Mouse (Mus musculus): ENCODE measurements around the gene Gamt. TPM values are rescaled to one million over a fixed set of nuclear protein-coding genes. Genes with fewer than 3 reads are reported as not detected.

Gamt gene
- polyA plus RNA-seq, 1 experiment from 2014 or later = 38.3 TPM

GRCm38 (mm10) chr10:80262169-80262568, 1.4 kb upstream of the Gamt start:
- WGBS = 76% methylated on average over 12 of the region's 12 CpGs
- H3K4me3 ChIP-seq = peak overlapping the region; percentile 61
- H3K4me1 ChIP-seq (replicated peaks) = peaks cover 63% of the 10 kb centered on the region
- peak overlapping the region; percentile 91 for H3K27ac ChIP-seq
- no peaks in the 10 kb centered on the region for H3K27me3 ChIP-seq (ENCODE audit: insufficient read depth, poor library complexity, severe bottlenecking)
- no peaks in the 10 kb centered on the region for H3K9me3 ChIP-seq
- no peak for DNase-seq (ENCODE audit: low spot score)
- H3K36me3 ChIP-seq = peaks cover 23% of the 10 kb centered on the region

- H3K4me1 ChIP-seq (replicated peaks) = peaks cover 63% of the 10 kb centered on the region
- H3K27me3 ChIP-seq (ENCODE audit: insufficient read depth, poor library complexity, severe bottlenecking) = no peaks in the 10 kb centered on the region
- DNase-seq (ENCODE audit: low spot score) = peak; percentile 93
- peak overlapping the region; percentile 61 for H3K4me3 ChIP-seq
- H3K27ac ChIP-seq = peak overlapping the region; percentile 91
- H3K36me3 ChIP-seq = peaks cover 24% of the 10 kb centered on the region
- 2% methylated on average over 14 of the region's 14 CpGs for WGBS
- H3K9me3 ChIP-seq = no peaks in the 10 kb centered on the region
Measured at GRCm38 (mm10) chr10:80261585-80261968, 765 bp upstream of the Gamt start.

- no peaks in the 10 kb centered on the region for H3K9me3 ChIP-seq
- 7% methylated on average over 19 of the region's 19 CpGs for WGBS
- H3K4me3 ChIP-seq = peak overlapping the region; percentile 61
- peak; percentile 78 for DNase-seq (ENCODE audit: low spot score)
- H3K27ac ChIP-seq = peak overlapping the region; percentile 91
- H3K36me3 ChIP-seq = peaks cover 40% of the 10 kb centered on the region
- peaks cover 61% of the 10 kb centered on the region for H3K4me1 ChIP-seq (replicated peaks)
- H3K27me3 ChIP-seq (ENCODE audit: insufficient read depth, poor library complexity, severe bottlenecking) = no peaks in the 10 kb centered on the region
Measured at GRCm38 (mm10) chr10:80259861-80260641, 761 bp downstream of the Gamt start.

- 73% methylated on average over 6 of the region's 6 CpGs for WGBS
Measured at GRCm38 (mm10) chr10:80259463-80259805, 1.4 kb downstream of the Gamt start.

GRCm38 (mm10) chr10:80258752-80259462, 1.9 kb downstream of the Gamt start:
- Histone ChIP-seq H3K36me3 (peaks cover 51% of the 10 kb centered on the region), H3K4me1 (replicated peaks) (peaks cover 61% of the 10 kb centered on the region), H3K27ac (peak overlapping the region; percentile 91), H3K9me3 (no peaks in the 10 kb centered on the region), H3K27me3 (ENCODE audit: insufficient read depth, poor library complexity, severe bottlenecking) (no peaks in the 10 kb centered on the region), H3K4me3 (peak overlapping the region; percentile 61; the same call in 1 of the 2 replicates)
- DNase-seq (ENCODE audit: low spot score) = no peak
- 89% methylated on average over 14 of the region's 14 CpGs for WGBS

More at GRCm38 (mm10) chr10:80259463-80259805, 1.4 kb downstream of the Gamt start:
- peaks cover 61% of the 10 kb centered on the region for H3K4me1 ChIP-seq (replicated peaks)
- peaks cover 46% of the 10 kb centered on the region for H3K36me3 ChIP-seq
- no peaks in the 10 kb centered on the region for H3K9me3 ChIP-seq
- H3K27me3 ChIP-seq (ENCODE audit: insufficient read depth, poor library complexity, severe bottlenecking) = no peaks in the 10 kb centered on the region
- no peak for DNase-seq (ENCODE audit: low spot score)
- H3K4me3 ChIP-seq = peak overlapping the region; percentile 61
- peak overlapping the region; percentile 91 for H3K27ac ChIP-seq

GRCm38 (mm10) chr10:80257936-80258335, 2.9 kb downstream of the Gamt start:
- Histone ChIP-seq H3K27ac (peak overlapping the region; percentile 8; the same call in 1 of the 2 replicates), H3K36me3 (peaks cover 61% of the 10 kb centered on the region), H3K4me1 (replicated peaks) (peaks cover 62% of the 10 kb centered on the region), H3K27me3 (ENCODE audit: insufficient read depth, poor library complexity, severe bottlenecking) (no peaks in the 10 kb centered on the region), H3K9me3 (no peaks in the 10 kb centered on the region), H3K4me3 (no peak overlapping the region; the same call in 1 of the 2 replicates)
- DNase-seq (ENCODE audit: low spot score) = no peak
- WGBS = 88% methylated on average over 2 of the region's 2 CpGs

GRCm38 (mm10) chr10:80255881-80256535, 4.8 kb downstream of the Gamt start:
- Histone ChIP-seq H3K4me1 (replicated peaks) (peaks cover 54% of the 10 kb centered on the region), H3K27ac (0 out of 2 replicates have a peak overlapping the region, but pooled peaks have one; percentile 42), H3K4me3 (no peak overlapping the region), H3K36me3 (peaks cover 71% of the 10 kb centered on the region), H3K9me3 (no peaks in the 10 kb centered on the region), H3K27me3 (ENCODE audit: insufficient read depth, poor library complexity, severe bottlenecking) (no peaks in the 10 kb centered on the region)
- WGBS = 85% methylated on average over 5 of the region's 5 CpGs
- no peak for DNase-seq (ENCODE audit: low spot score)

- WGBS = 95% methylated on average over 26 of the region's 26 CpGs
- Histone ChIP-seq H3K36me3 (peaks cover 71% of the 10 kb centered on the region), H3K9me3 (no peaks in the 10 kb centered on the region), H3K4me1 (replicated peaks) (peaks cover 53% of the 10 kb centered on the region), H3K4me3 (no peak overlapping the region), H3K27ac (no peak overlapping the region), H3K27me3 (ENCODE audit: insufficient read depth, poor library complexity, severe bottlenecking) (no peaks in the 10 kb centered on the region)
- DNase-seq (ENCODE audit: low spot score) = no peak
Measured at GRCm38 (mm10) chr10:80254331-80255297, 6.2 kb downstream of the Gamt start.

GRCm38 (mm10) chr10:80253551-80253950, 7.3 kb downstream of the Gamt start:
- H3K36me3 ChIP-seq = peaks cover 66% of the 10 kb centered on the region
- H3K27me3 ChIP-seq (ENCODE audit: insufficient read depth, poor library complexity, severe bottlenecking) = no peaks in the 10 kb centered on the region
- H3K9me3 ChIP-seq = no peaks in the 10 kb centered on the region
- H3K27ac ChIP-seq = no peak overlapping the region
- DNase-seq (ENCODE audit: low spot score) = no peak
- H3K4me1 ChIP-seq (replicated peaks) = peaks cover 42% of the 10 kb centered on the region
- 95% methylated on average over 6 of the region's 6 CpGs for WGBS
- H3K4me3 ChIP-seq = no peak overlapping the region

- DNase-seq (ENCODE audit: low spot score) = no peak
- H3K4me3 ChIP-seq = no peak overlapping the region
- peaks cover 57% of the 10 kb centered on the region for H3K36me3 ChIP-seq
- H3K9me3 ChIP-seq = no peaks in the 10 kb centered on the region
- no peak overlapping the region for H3K27ac ChIP-seq
- no peaks in the 10 kb centered on the region for H3K27me3 ChIP-seq (ENCODE audit: insufficient read depth, poor library complexity, severe bottlenecking)
- H3K4me1 ChIP-seq (replicated peaks) = peaks cover 35% of the 10 kb centered on the region
- WGBS = 90% methylated on average over 11 of the region's 11 CpGs
Measured at GRCm38 (mm10) chr10:80252493-80253274, 8.1 kb downstream of the Gamt start.

- no peaks in the 10 kb centered on the region for H3K9me3 ChIP-seq
- H3K27me3 ChIP-seq (ENCODE audit: insufficient read depth, poor library complexity, severe bottlenecking) = no peaks in the 10 kb centered on the region
- H3K4me3 ChIP-seq = no peak overlapping the region
- no peak for DNase-seq (ENCODE audit: low spot score)
- H3K4me1 ChIP-seq (replicated peaks) = peaks cover 34% of the 10 kb centered on the region
- H3K36me3 ChIP-seq = peaks cover 51% of the 10 kb centered on the region
- H3K27ac ChIP-seq = no peak overlapping the region
Measured at GRCm38 (mm10) chr10:80252011-80252410, 8.8 kb downstream of the Gamt start.

All from hindbrain, embryonic 10.5 days (tissue).